Mouse (Mus musculus) ovary, postnatal 14 days (tissue): Measurements from ENCODE around the gene Gm20826.
"Not testable (repeated sequence)": the region's sequence is repeated elsewhere in the genome, so short reads cannot be mapped to it uniquely, and the experiment has no call there.

ENCODE experiments used
- DNase-seq: peaks from one replicate; pipeline ENCODE4 v3.0.0; 2022; ENCODE audit warnings: low spot score

The Gm20826 gene

DNA sequence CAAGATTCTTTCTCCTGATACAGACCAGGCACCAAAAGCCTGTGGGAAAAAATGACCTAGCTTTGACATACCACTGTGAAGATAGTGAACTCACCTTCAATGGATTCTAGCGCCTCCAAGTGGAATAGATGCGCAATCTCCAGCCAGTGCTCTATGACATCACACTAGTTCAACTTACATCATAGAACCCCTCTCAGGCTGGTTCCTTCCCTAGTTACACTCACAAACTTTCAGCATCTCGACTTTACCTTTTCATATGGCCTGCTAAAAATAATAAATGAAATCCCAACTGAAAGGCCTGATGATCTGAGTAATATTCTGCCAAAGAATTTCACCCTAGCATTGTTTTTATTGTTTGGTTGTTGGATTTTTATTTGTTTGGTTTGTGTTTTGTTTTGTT is at the start of gene Gm20826:
Gene Gm20826 (minus strand): TSS at position 101 of the 400 bp plus-strand sequence.
- not testable (repeated sequence) for DNase-seq
